In the genomic region with DNA sequence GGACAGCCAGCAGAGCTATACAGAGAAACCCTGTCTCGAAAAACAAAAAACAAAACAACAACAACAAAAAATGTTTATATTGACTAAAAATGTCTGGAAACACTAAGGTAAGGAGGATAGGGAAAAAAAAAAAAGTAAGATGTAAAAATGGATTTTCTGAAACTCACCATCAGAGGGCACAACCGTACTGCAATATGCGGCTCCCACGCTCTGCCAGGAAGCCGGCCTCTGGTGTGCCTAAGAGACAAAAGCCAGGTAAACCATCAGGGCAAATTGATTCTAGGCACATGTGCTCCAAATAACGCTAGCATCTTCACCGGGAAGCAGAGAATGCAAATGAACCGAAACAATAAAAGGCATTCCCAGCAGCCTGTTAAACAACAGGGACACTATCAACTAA, we compare ENCODE assay signal across 10 mouse cellular contexts. TPM values are rescaled to one million over a fixed set of nuclear protein-coding genes. Genes with fewer than 3 reads are reported as not detected.
DNase-seq lines count a peak whose midpoint lies in the region; ATAC-seq and TF ChIP-seq lines count a peak whose summit lies in the region.
"Had no signal": no experiment of that assay in that cellular context is flagged by ENCODE, and none has a peak within 500 bp of the region (broad histone marks: within the 10 kb centered on the region; RNA-seq: fewer than 3 reads in every experiment).

No protein-coding gene starts in this region.

- H3K27ac ChIP-seq in left cerebral cortex, adult 2 months = no peak overlapping the region
- H3K27ac ChIP-seq: heart, embryonic 15.5 days; midbrain, embryonic 15.5 days had no signal

- DNase-seq in CD4-positive, CD25-positive, alpha-beta regulatory T cell, adult 2 months (ENCODE audit: low read depth, low spot score) = peak; percentile 64
- DNase-seq in left cerebral cortex, adult 2 months (ENCODE audit: extremely low spot score in 1 of 2, low spot score in 2 of 2) = peak in 1 of 2 experiments; percentile 26
- no peak for DNase-seq in left cerebral cortex, adult 9 months (ENCODE audit: low spot score in 2 of 2)
- DNase-seq in cerebellum, adult 11 months = peak; percentile 59
- peak; percentile 47 for DNase-seq in naive thymus-derived CD4-positive, alpha-beta T cell, adult 2 months (ENCODE audit: low read depth)
- DNase-seq in embryo, embryonic 10 days (ENCODE audit: low spot score) = no peak
- DNase-seq in urinary bladder, postnatal 36 days (ENCODE audit: low spot score in 2 of 2) = no peak

- ATAC-seq in CD4-positive, CD25-positive, alpha-beta regulatory T cell, adult 4 months = no peak
- ATAC-seq: midbrain, embryonic 15.5 days had no signal

- intact Hi-C loops in left cerebral cortex, adult 2 months (cut with DNase I) = loop anchor here (1.0 to 5.0 kb wide), 2 partner anchors 126 to 374 kb away; partner anchors contain the start of genes Gm10322 and Mcu

- peak; percentile 58 for TF ChIP-seq CTCF in left cerebral cortex, adult 2 months (IDR thresholded peaks at IDR 0.05)

- H3K4me3 ChIP-seq in left cerebral cortex, adult 2 months = no peak overlapping the region
- H3K4me3 ChIP-seq: heart, embryonic 15.5 days; midbrain, embryonic 15.5 days had no signal

RNA-seq across cellular contexts. Expression of gene Oit3, which starts 49.3 kb away (rescaled TPM):
- under 1 TPM in 1 of 2 experiments, not detected in 1; 0.43 TPM for polyA plus RNA-seq in CD4-positive, CD25-positive, alpha-beta regulatory T cell, adult 4 months (2017; shearing (Covaris generic))
- under 1 TPM; 0.16 to 0.34 TPM for total RNA-seq in left cerebral cortex, adult 2 months (2021)

Comparison
In these comparisons a context has a peak if more than half of its experiments do, and no peak if none do; other contexts are left out.
1. DNase-seq: peak in CD4-positive, CD25-positive, alpha-beta regulatory T cell, adult 2 months (single experiment), cerebellum, adult 11 months (single experiment) and naive thymus-derived CD4-positive, alpha-beta T cell, adult 2 months (single experiment); none in left cerebral cortex, adult 9 months (0 of 2), embryo, embryonic 10 days (single experiment) and urinary bladder, postnatal 36 days (0 of 2).